Mouse (Mus musculus) forebrain, embryonic 14.5 days (tissue): ENCODE results near the gene Gm20388. TPM values are rescaled to one million over a fixed set of nuclear protein-coding genes. Genes with fewer than 3 reads are reported as not detected.

Source experiments
- ATAC-seq: fragments of 200-750 bp; cut with Nextera tagmentation; 2 replicates; pipeline ENCODE4 v1.8.0; 2017; ENCODE audit warnings: mild to moderate bottlenecking, moderate library complexity
- DNase-seq: peaks from one replicate; pipeline ENCODE4 v3.0.0-alpha.2; 2015; ENCODE audit warnings: low spot score
- H3K27ac ChIP-seq: fragments of 300-500 bp; sonication (generic); 2 replicates; pipeline ENCODE4 v1.5.1; 2014; ENCODE audit warnings: low read depth, mild to moderate bottlenecking, control low read depth, low read length, moderate library complexity
- H3K27me3 ChIP-seq: fragments of 300-500 bp; sonication (generic); replicated peaks from 2 replicates; pipeline ENCODE4 v1.6.1; 2014; ENCODE audit warnings: low read length, control low read depth, mixed read lengths; ENCODE audit not compliant: control insufficient read depth, insufficient read depth
- H3K36me3 ChIP-seq: fragments of 300-500 bp; sonication (generic); 2 replicates; pipeline ENCODE4 v1.6.1; 2014; ENCODE audit warnings: low read length, control low read depth; ENCODE audit not compliant: control insufficient read depth, insufficient read depth
- H3K4me1 ChIP-seq: fragments of 300-500 bp; sonication (generic); 2 replicates; pipeline ENCODE4 v1.6.1; 2014; ENCODE audit warnings: antibody characterized with exemption, low read length, control low read depth; ENCODE audit not compliant: control insufficient read depth, insufficient read depth
- H3K4me2 ChIP-seq: fragments of 300-500 bp; sonication (generic); 2 replicates; pipeline ENCODE4 v1.6.1; 2014; ENCODE audit warnings: mild to moderate bottlenecking, control low read depth, low read length
- H3K4me3 ChIP-seq: fragments of 300-500 bp; sonication (generic); 2 replicates; pipeline ENCODE4 v1.5.1; 2014; ENCODE audit warnings: low read depth, low read length, control low read depth
- H3K9ac ChIP-seq: fragments of 300-500 bp; sonication (generic); 2 replicates; pipeline ENCODE4 v1.6.1; 2014; ENCODE audit warnings: mild to moderate bottlenecking, low read length, control low read depth, moderate library complexity
- H3K9me3 ChIP-seq: fragments of 300-500 bp; sonication (generic); replicated peaks from 2 replicates; pipeline ENCODE4 v1.6.1; 2016; ENCODE audit warnings: low read length, control low read depth, mixed read lengths; ENCODE audit not compliant: control insufficient read depth
- WGBS: fragments of 180-500 bp; shearing (Covaris S2); extraction: QIAGEN DNeasy Blood & Tissue Kit; methylation state at CpG from one replicate; pipeline ENCODE4 v1.1.7; 2014; 5-methylcytosine and 5-hydroxymethylcytosine counted together
- polyA plus RNA-seq: library from polyadenylated mRNA; unstranded; fragments of >200 nt; fragmentation: Nextera tagmentation; extraction: Ambion mirVana; gene quantifications from 2 replicates; pipeline ENCODE4 v1.2.1, GENCODE M21; 2014

The Gm20388 gene
- polyA plus RNA-seq, 1 experiment from 2014 or later = 7.4 TPM

DNA sequence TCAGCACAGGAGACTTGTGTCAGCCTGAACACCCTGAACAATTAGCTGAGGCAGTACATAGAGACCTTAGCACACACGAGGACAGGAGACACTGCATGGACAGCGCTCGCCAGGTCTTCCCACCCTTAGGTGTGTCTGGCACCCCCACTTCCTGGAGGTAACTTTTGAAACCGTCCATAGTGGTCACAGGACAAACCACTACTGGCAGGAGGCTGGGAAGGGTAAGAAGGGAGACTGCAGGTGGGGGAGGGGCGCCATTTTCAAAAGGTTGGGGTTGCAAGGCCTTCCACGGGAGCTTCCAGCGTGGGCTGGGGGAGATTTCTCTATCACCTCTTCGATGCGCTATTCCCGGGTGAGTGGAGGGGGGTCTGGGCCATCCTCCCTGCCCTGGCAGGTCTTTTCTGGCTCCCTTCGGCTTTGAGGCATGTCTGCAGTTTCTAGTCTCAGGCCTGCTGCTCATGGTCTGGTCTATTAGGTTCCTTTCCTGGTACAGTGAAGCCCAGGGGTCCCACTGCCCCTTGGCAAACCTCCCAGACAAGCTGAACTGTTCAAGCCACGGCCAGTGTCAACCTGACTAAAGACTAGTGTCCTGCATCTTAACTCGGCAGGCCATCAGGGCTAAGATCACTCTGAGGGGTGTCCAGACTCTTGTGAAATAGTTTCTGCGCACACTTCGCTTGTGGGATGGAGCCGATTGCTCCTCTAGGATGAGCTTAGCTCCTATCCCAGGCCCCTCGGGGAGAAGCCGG lies 2521.2 kb downstream of the Gm20388 start:
- no peaks in the 10 kb centered on the region for H3K9me3 ChIP-seq
- H3K4me1 ChIP-seq = peaks cover 4% of the 10 kb centered on the region; the same call in 1 of the 2 replicates
- no peak for ATAC-seq
- H3K36me3 ChIP-seq = peaks cover 33% of the 10 kb centered on the region
- no peaks in the 10 kb centered on the region for H3K27me3 ChIP-seq
- WGBS = 35% methylated on average over 17 of the region's 18 CpGs
- peak overlapping the region; percentile 60; the same call in 1 of the 2 replicates for H3K9ac ChIP-seq
- peak overlapping the region; percentile 28 for H3K4me3 ChIP-seq
- DNase-seq = no peak
- H3K4me2 ChIP-seq = peak overlapping the region; percentile 64
- no peak overlapping the region for H3K27ac ChIP-seq

DNA sequence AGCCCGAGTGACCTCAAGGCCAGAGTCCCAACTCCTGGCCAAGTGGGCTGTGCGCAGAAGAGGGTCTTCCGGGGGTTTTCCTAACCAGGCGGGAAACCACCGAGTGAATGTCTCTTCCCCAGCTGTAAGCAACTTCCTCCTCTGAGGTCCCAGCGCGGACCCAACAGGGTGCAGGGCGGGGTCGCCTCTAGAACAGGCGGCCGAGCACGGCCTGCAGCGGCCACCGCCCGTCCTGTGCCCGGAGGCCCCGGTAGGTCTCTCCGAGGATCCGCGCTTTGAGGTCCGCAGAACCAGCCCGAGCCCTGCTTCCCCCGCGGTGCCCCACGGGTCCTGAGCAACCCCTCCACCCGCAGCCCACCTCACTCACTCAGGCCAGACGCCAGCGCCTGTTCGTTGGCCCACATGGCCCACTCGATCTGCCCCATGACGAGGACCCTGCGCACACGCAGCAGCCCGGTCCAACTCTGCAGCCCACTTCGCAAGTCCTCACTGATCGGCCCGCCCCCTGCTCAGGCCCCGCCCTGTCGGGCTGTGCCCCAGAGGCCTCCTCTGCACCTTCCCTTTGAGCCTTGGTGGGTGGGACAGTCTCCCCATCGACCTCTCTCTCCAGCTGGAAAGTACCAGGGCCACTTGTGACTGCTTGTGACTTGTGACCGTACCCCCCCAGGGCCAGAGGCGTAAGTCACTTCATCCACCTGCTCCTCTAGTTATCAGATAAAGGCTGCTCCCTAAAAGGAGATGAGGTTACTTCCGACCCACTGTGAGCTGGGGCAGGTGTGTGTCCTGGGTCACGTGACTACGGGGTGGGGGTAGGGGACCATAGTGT lies 2522.0 kb downstream of the Gm20388 start, which contains the start of gene Cyba:
Gene Cyba (minus strand): TSS at position 488 of the 826 bp plus-strand sequence.
- peak; percentile 80 for ATAC-seq
- Histone ChIP-seq H3K9ac (peak within 1 kb of the TSS; percentile 60), H3K27me3 (no peaks in the 10 kb centered on the region), H3K4me2 (peak within 1 kb of the TSS; percentile 64), H3K36me3 (peaks cover 40% of the 10 kb centered on the region), H3K4me3 (peak within 1 kb of the TSS; percentile 28), H3K27ac (no peak within 1 kb of the TSS), H3K9me3 (no peaks in the 10 kb centered on the region), H3K4me1 (peaks cover 4% of the 10 kb centered on the region; the same call in 1 of the 2 replicates)
- DNase-seq = peak; percentile 46
- WGBS = 7% methylated on average over 36 of the region's 45 CpGs

DNA sequence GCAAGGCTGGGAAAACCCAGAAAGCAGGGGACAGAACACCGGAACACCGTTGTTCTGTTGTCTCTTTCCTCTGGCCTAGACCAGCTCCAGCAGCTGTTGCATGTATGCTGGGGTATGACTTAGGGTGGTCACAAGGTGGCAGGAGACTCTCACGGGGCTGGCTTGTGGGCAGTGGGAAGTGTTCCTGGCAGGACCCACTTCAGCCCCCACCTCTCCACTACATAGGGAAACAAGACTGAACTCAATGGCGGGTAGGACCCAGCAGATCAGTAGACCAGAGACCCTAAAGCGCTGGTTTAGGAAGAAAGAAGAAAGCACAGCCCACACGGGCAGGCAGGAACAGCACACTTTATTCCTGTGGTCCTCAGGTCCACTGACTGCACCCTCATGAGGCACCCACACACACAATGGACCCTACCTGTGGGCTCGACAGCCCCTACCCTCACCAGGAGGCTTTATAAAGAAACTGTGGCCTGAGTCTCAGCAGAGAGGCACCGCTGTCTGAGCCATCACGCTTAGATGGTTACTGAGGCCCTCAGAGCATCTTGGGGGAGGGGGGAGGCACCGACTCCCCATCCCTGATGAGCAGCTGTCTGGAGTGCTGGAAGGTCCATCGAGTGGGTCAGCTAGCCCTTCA lies 2522.7 kb downstream of the Gm20388 start:
- no peak overlapping the region for H3K27ac ChIP-seq
- no peak for DNase-seq
- WGBS = 75% methylated on average over 11 of the region's 11 CpGs
- no peaks in the 10 kb centered on the region for H3K27me3 ChIP-seq
- no peak overlapping the region for H3K4me2 ChIP-seq
- peak; percentile 32 for ATAC-seq
- no peak overlapping the region for H3K9ac ChIP-seq
- no peaks in the 10 kb centered on the region for H3K9me3 ChIP-seq
- H3K4me3 ChIP-seq = no peak overlapping the region
- peaks cover 4% of the 10 kb centered on the region; the same call in 1 of the 2 replicates for H3K4me1 ChIP-seq
- peaks cover 43% of the 10 kb centered on the region for H3K36me3 ChIP-seq

DNA sequence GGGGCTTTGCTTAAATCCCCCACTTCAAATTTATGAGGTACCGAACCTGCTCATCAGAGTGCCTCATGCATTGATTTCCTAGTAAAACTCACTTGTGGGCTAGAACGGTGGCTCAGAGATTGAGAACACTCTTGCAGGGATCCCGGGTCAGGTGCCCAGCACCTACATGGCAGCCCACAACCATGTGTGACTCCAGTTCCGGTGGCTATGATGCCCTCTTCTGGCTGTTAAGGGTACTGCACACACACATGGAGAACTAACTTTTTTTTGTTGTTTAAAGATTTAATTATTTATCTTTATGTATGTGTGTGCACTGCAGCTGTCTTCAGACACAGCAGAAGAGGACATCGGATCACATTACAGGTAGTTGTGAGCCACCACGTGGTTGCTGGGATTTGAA lies 2524.7 kb downstream of the Gm20388 start:
- 92% methylated on average over 6 of the region's 6 CpGs for WGBS
- Histone ChIP-seq H3K36me3 (peaks cover 51% of the 10 kb centered on the region), H3K9me3 (no peaks in the 10 kb centered on the region), H3K4me2 (no peak overlapping the region), H3K4me3 (no peak overlapping the region), H3K9ac (no peak overlapping the region), H3K27ac (no peak overlapping the region), H3K4me1 (peaks cover 4% of the 10 kb centered on the region; the same call in 1 of the 2 replicates), H3K27me3 (no peaks in the 10 kb centered on the region)
- DNase-seq = no peak
- no peak for ATAC-seq

DNA sequence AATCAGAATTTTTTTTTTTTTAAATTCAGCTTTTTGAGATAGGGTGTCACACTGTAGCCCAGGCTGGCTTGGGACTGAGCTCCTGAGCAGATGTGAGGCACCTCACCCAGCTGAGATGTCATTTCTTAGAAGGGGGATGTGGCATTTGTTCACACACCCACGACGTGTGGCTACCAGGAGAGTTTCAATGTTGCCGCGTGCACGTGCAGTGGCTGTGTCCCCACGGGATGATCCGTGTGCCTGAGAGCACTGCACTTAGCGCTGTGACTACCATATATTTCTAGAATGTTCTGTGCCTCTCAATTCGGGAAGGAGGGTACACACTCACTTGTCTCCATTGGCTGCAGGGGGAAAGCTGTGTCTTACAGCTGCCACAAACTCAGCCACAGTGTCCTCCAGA lies 2525.5 kb downstream of the Gm20388 start:
- no peak overlapping the region for H3K27ac ChIP-seq
- H3K4me1 ChIP-seq = peaks cover 4% of the 10 kb centered on the region; the same call in 1 of the 2 replicates
- no peaks in the 10 kb centered on the region for H3K9me3 ChIP-seq
- no peak for DNase-seq
- WGBS = 97% methylated on average over 9 of the region's 9 CpGs
- H3K27me3 ChIP-seq = no peaks in the 10 kb centered on the region
- H3K4me2 ChIP-seq = no peak overlapping the region
- no peak overlapping the region for H3K9ac ChIP-seq
- no peak for ATAC-seq
- no peak overlapping the region for H3K4me3 ChIP-seq
- H3K36me3 ChIP-seq = peaks cover 51% of the 10 kb centered on the region

DNA sequence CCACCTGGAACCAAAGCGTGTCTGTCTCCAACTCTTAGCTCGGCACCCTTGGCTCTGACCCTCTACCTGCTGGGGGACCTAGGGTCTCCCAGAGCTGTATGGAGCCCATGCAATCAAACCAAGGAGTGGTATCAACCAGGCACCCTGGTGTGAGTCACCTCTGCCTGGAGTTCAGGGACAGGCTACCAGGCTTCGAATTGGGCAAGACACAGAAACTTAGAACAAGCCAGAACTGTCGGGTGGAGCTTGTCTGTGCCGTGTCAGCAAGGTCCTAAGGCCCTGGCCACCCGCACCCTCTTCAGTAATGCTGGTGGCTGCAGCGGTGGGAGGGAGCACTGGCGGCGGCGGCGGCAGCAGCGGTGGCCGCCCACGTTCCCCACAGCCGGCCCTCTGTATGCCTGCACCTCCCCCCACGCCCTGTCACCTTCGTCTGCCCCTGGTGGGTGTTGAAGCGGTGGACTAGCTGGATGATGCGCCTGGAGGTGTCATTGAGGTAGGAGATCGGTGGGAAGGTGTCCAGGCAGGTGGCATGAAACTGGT lies 2526.0 kb downstream of the Gm20388 start:
- ATAC-seq (no peak), DNase-seq (no peak)
- Histone ChIP-seq H3K9me3 (no peaks in the 10 kb centered on the region), H3K4me1 (peaks cover 4% of the 10 kb centered on the region; the same call in 1 of the 2 replicates), H3K36me3 (peaks cover 51% of the 10 kb centered on the region), H3K4me3 (no peak overlapping the region), H3K9ac (no peak overlapping the region), H3K27me3 (no peaks in the 10 kb centered on the region), H3K4me2 (no peak overlapping the region), H3K27ac (no peak overlapping the region)
- 90% methylated on average over 20 of the region's 20 CpGs for WGBS

DNA sequence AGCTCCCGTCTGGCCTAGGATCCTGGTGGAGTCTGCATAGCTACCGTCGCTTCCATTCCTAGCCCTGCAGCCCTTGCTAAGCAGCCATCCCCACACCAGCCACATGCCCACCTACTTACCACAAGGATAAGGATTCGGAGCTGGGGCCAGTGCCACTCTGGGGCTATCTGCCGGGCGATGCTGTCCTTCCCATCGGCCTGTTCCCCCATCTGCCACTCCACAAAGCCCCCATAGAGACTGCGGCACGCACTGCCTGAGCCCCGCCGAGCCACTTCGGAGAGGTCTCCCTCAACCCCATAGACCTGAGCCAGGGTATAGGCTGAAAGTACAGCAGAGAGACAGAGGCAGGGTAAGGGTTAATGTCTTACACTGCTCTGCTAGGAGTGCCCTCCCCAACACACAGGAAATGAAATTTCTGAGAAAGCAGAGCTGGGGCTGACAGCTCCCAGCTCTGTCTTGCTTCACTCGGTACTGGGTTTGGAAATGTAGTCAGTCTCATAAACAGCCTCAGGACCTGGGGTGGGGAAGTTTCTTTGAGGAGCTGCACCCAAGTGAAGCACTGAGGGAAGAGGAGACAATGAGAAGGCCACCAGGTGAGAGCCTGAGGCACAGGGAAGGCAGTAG lies 2527.2 kb downstream of the Gm20388 start:
- Histone ChIP-seq H3K4me2 (no peak overlapping the region), H3K9me3 (no peaks in the 10 kb centered on the region), H3K4me3 (no peak overlapping the region), H3K27ac (no peak overlapping the region), H3K27me3 (no peaks in the 10 kb centered on the region), H3K9ac (no peak overlapping the region), H3K4me1 (peaks cover 8% of the 10 kb centered on the region), H3K36me3 (peaks cover 51% of the 10 kb centered on the region)
- ATAC-seq (no peak), DNase-seq (no peak)
- WGBS = 93% methylated on average over 13 of the region's 13 CpGs

DNA sequence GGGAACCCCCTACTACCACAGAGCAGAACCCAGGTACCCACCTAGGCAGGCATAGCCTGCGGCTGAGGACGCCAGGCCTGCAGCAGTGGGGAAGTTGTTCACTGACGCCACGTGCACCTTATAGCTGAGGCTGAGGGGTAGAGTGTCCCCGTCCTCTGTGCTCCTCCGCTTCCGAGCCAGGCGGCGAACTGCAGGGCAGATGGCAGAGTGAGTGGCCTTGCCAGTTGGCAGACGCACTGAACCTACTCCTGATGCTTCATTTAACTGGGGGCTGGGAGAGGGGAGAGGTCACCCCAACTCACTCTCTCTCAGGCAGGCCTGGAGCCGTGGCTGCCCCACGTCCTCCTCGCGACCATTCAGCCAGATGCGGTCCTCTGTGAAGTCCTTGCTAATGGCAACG lies 2528.7 kb downstream of the Gm20388 start:
- peaks cover 5% of the 10 kb centered on the region; the same call in 1 of the 2 replicates for H3K4me1 ChIP-seq
- WGBS = 93% methylated on average over 16 of the region's 16 CpGs
- no peaks in the 10 kb centered on the region for H3K9me3 ChIP-seq
- ATAC-seq (no peak), DNase-seq (no peak)
- H3K27me3 ChIP-seq = no peaks in the 10 kb centered on the region
- no peak overlapping the region for H3K27ac ChIP-seq
- no peak overlapping the region for H3K9ac ChIP-seq
- H3K4me2 ChIP-seq = no peak overlapping the region
- no peak overlapping the region for H3K4me3 ChIP-seq
- peaks cover 40% of the 10 kb centered on the region for H3K36me3 ChIP-seq
